Mouse (Mus musculus) heart, postnatal 0 days (tissue): Measurements from ENCODE around the gene Bpifb6.

Experiments
- CTCF ChIP-seq: IDR thresholded peaks from 2 replicates; pipeline ENCODE4 v1.5.1; 2016; ENCODE audit warnings: antibody characterized with exemption, control low read depth, low read depth
- EP300 ChIP-seq: IDR thresholded peaks from 2 replicates; pipeline ENCODE4 v1.6.1; 2016; ENCODE audit warnings: antibody characterized with exemption, low read depth

- no peak for TF ChIP-seq CTCF
- TF ChIP-seq EP300, result no peak
Observed at GRCm38 (mm10) chr2:153914151-153914550, 14.0 kb downstream of the Bpifb6 start.
